Mouse (Mus musculus): Measurements from ENCODE around the gene Lamc3.

Gene Lamc3

GRCm38 (mm10) chr2:31950058-31950871, 63.2 kb downstream of the Lamc3 start, which contains the start of gene Aif1l:
Aif1l (plus strand) TSS chr2:31950139.
- Histone ChIP-seq H3K4me1 (replicated peaks; ENCODE audit: low read depth, low read length) (peaks cover 31% of the 10 kb centered on the region), H3K27me3 (ENCODE audit: insufficient read depth, low read length) (peaks cover 75% of the 10 kb centered on the region), H3K9me3 (ENCODE audit: low read length) (no peaks in the 10 kb centered on the region), H3K4me3 (replicated peaks; ENCODE audit: low read length) (peak within 1 kb of the TSS; percentile 84), H3K36me3 (ENCODE audit: insufficient read depth, low read length) (no peaks in the 10 kb centered on the region)
- no peak for TF ChIP-seq POU5F1 (IDR thresholded peaks at IDR 0.05; ENCODE audit: borderline replicate concordance, low read length)
- no peak for TF ChIP-seq CTCF (conservative IDR thresholded peaks at IDR 0.05; ENCODE audit: low read length)

- peaks cover 36% of the 10 kb centered on the region for H3K4me1 ChIP-seq (replicated peaks; ENCODE audit: low read depth, low read length)
- H3K4me3 ChIP-seq (replicated peaks; ENCODE audit: low read length): peak overlapping the region; percentile 84
- no peak for TF ChIP-seq CTCF (conservative IDR thresholded peaks at IDR 0.05; ENCODE audit: low read length)
- no peak for TF ChIP-seq NANOG (IDR thresholded peaks at IDR 0.05; ENCODE audit: borderline replicate concordance, low read length)
- TF ChIP-seq POU5F1 (IDR thresholded peaks at IDR 0.05; ENCODE audit: borderline replicate concordance, low read length): no peak
- no peaks in the 10 kb centered on the region for H3K9me3 ChIP-seq (ENCODE audit: low read length)
- no peaks in the 10 kb centered on the region for H3K36me3 ChIP-seq (ENCODE audit: insufficient read depth, low read length)
- H3K27me3 ChIP-seq (ENCODE audit: insufficient read depth, low read length): peaks cover 69% of the 10 kb centered on the region
Measured at GRCm38 (mm10) chr2:31950966-31951365, 63.9 kb downstream of the Lamc3 start.

- Histone ChIP-seq H3K4me1 (replicated peaks; ENCODE audit: low read depth, low read length) (peaks cover 47% of the 10 kb centered on the region), H3K36me3 (ENCODE audit: insufficient read depth, low read length) (no peaks in the 10 kb centered on the region), H3K27me3 (ENCODE audit: insufficient read depth, low read length) (peaks cover 58% of the 10 kb centered on the region), H3K9me3 (ENCODE audit: low read length) (no peaks in the 10 kb centered on the region), H3K4me3 (replicated peaks; ENCODE audit: low read length) (no peak overlapping the region)
- TF ChIP-seq CTCF (conservative IDR thresholded peaks at IDR 0.05; ENCODE audit: low read length) (no peak), NANOG (IDR thresholded peaks at IDR 0.05; ENCODE audit: borderline replicate concordance, low read length) (no peak), POU5F1 (IDR thresholded peaks at IDR 0.05; ENCODE audit: borderline replicate concordance, low read length) (no peak)
Measured at GRCm38 (mm10) chr2:31952236-31952635, 65.1 kb downstream of the Lamc3 start.

- TF ChIP-seq NANOG (IDR thresholded peaks at IDR 0.05; ENCODE audit: borderline replicate concordance, low read length) (no peak), CTCF (conservative IDR thresholded peaks at IDR 0.05; ENCODE audit: low read length) (no peak), POU5F1 (IDR thresholded peaks at IDR 0.05; ENCODE audit: borderline replicate concordance, low read length) (no peak)
- Histone ChIP-seq H3K36me3 (ENCODE audit: insufficient read depth, low read length) (no peaks in the 10 kb centered on the region), H3K9me3 (ENCODE audit: low read length) (no peaks in the 10 kb centered on the region), H3K4me1 (replicated peaks; ENCODE audit: low read depth, low read length) (peaks cover 50% of the 10 kb centered on the region), H3K4me3 (replicated peaks; ENCODE audit: low read length) (no peak overlapping the region), H3K27me3 (ENCODE audit: insufficient read depth, low read length) (peaks cover 58% of the 10 kb centered on the region)
Measured at GRCm38 (mm10) chr2:31952725-31953124, 65.6 kb downstream of the Lamc3 start.

- no peak for TF ChIP-seq CTCF (conservative IDR thresholded peaks at IDR 0.05; ENCODE audit: low read length)
- no peak for TF ChIP-seq NANOG (IDR thresholded peaks at IDR 0.05; ENCODE audit: borderline replicate concordance, low read length)
- no peak for TF ChIP-seq POU5F1 (IDR thresholded peaks at IDR 0.05; ENCODE audit: borderline replicate concordance, low read length)
- no peaks in the 10 kb centered on the region for H3K36me3 ChIP-seq (ENCODE audit: insufficient read depth, low read length)
- H3K4me3 ChIP-seq (replicated peaks; ENCODE audit: low read length): no peak overlapping the region
- H3K4me1 ChIP-seq (replicated peaks; ENCODE audit: low read depth, low read length): peaks cover 45% of the 10 kb centered on the region
- peaks cover 48% of the 10 kb centered on the region for H3K27me3 ChIP-seq (ENCODE audit: insufficient read depth, low read length)
- no peaks in the 10 kb centered on the region for H3K9me3 ChIP-seq (ENCODE audit: low read length)
Measured at GRCm38 (mm10) chr2:31953687-31954086, 66.6 kb downstream of the Lamc3 start.

GRCm38 (mm10) chr2:31954779-31955181, 67.7 kb downstream of the Lamc3 start:
- Histone ChIP-seq H3K36me3 (ENCODE audit: insufficient read depth, low read length) (no peaks in the 10 kb centered on the region), H3K9me3 (ENCODE audit: low read length) (no peaks in the 10 kb centered on the region), H3K27me3 (ENCODE audit: insufficient read depth, low read length) (peaks cover 37% of the 10 kb centered on the region), H3K4me1 (replicated peaks; ENCODE audit: low read depth, low read length) (peaks cover 45% of the 10 kb centered on the region), H3K4me3 (replicated peaks; ENCODE audit: low read length) (no peak overlapping the region)
- TF ChIP-seq CTCF (conservative IDR thresholded peaks at IDR 0.05; ENCODE audit: low read length) (no peak), NANOG (IDR thresholded peaks at IDR 0.05; ENCODE audit: borderline replicate concordance, low read length) (no peak), POU5F1 (IDR thresholded peaks at IDR 0.05; ENCODE audit: borderline replicate concordance, low read length) (no peak)

- H3K4me3 ChIP-seq (replicated peaks; ENCODE audit: low read length): no peak overlapping the region
- peaks cover 29% of the 10 kb centered on the region for H3K27me3 ChIP-seq (ENCODE audit: insufficient read depth, low read length)
- H3K4me1 ChIP-seq (replicated peaks; ENCODE audit: low read depth, low read length): peaks cover 50% of the 10 kb centered on the region
- TF ChIP-seq CTCF (conservative IDR thresholded peaks at IDR 0.05; ENCODE audit: low read length) (no peak), NANOG (IDR thresholded peaks at IDR 0.05; ENCODE audit: borderline replicate concordance, low read length) (no peak), POU5F1 (IDR thresholded peaks at IDR 0.05; ENCODE audit: borderline replicate concordance, low read length) (no peak)
- H3K9me3 ChIP-seq (ENCODE audit: low read length): no peaks in the 10 kb centered on the region
- no peaks in the 10 kb centered on the region for H3K36me3 ChIP-seq (ENCODE audit: insufficient read depth, low read length)
Measured at GRCm38 (mm10) chr2:31955686-31956085, 68.6 kb downstream of the Lamc3 start.

GRCm38 (mm10) chr2:31957211-31957610, 70.1 kb downstream of the Lamc3 start:
- peaks cover 14% of the 10 kb centered on the region for H3K27me3 ChIP-seq (ENCODE audit: insufficient read depth, low read length)
- H3K9me3 ChIP-seq (ENCODE audit: low read length): no peaks in the 10 kb centered on the region
- no peak overlapping the region for H3K4me3 ChIP-seq (replicated peaks; ENCODE audit: low read length)
- H3K4me1 ChIP-seq (replicated peaks; ENCODE audit: low read depth, low read length): peaks cover 58% of the 10 kb centered on the region
- no peaks in the 10 kb centered on the region for H3K36me3 ChIP-seq (ENCODE audit: insufficient read depth, low read length)
- TF ChIP-seq CTCF (conservative IDR thresholded peaks at IDR 0.05; ENCODE audit: low read length) (no peak), NANOG (IDR thresholded peaks at IDR 0.05; ENCODE audit: borderline replicate concordance, low read length) (no peak), POU5F1 (IDR thresholded peaks at IDR 0.05; ENCODE audit: borderline replicate concordance, low read length) (no peak)

Data from E14TG2a.4 (cell line).